In genomic region chr2:170106000-170106399, GRCm38 (mm10) we compare ENCODE assay signal across 16 mouse cellular contexts.
"Had no signal": no experiment of that assay in that cellular context is flagged by ENCODE, and none has a peak within 500 bp of the region (broad histone marks: within the 10 kb centered on the region; RNA-seq: fewer than 3 reads in every experiment).

No protein-coding gene starts in this region.

- H3K27me3 ChIP-seq: limb, embryonic 12.5 days; neural tube, embryonic 15.5 days had no signal

- H3K4me1 ChIP-seq: limb, embryonic 12.5 days had no signal

- H3K9ac ChIP-seq: limb, embryonic 12.5 days; liver, embryonic 14.5 days; lung, embryonic 14.5 days; neural tube, embryonic 15.5 days had no signal

- DNase-seq: kidney, adult 8-10 months; kidney, postnatal 25 days; layer of hippocampus, adult 9-11 months; layer of hippocampus, postnatal 36 days; lung, embryonic 14.5 days; lung, postnatal 4 days; midbrain, embryonic 14.5 days; right cerebral cortex, adult 18-20 months; right cerebral cortex, postnatal 25 days; thymus, adult 18-20 months; thymus, postnatal 14 days had no signal

- H3K4me3 ChIP-seq: limb, embryonic 12.5 days; midbrain, embryonic 10.5 days; myocyte; neural tube, embryonic 15.5 days had no signal

- H3K9me3 ChIP-seq: limb, embryonic 12.5 days; midbrain, embryonic 10.5 days; neural tube, embryonic 15.5 days had no signal

- H3K36me3 ChIP-seq: neural tube, embryonic 15.5 days had no signal

- H3K27ac ChIP-seq: limb, embryonic 12.5 days; liver, embryonic 14.5 days; midbrain, embryonic 10.5 days; neural tube, embryonic 15.5 days had no signal

- H3K4me2 ChIP-seq: limb, embryonic 12.5 days; lung, embryonic 14.5 days; neural tube, embryonic 15.5 days had no signal
